Mouse (Mus musculus): ENCODE results near the gene Glrp1.

- TF ChIP-seq CTCF (IDR thresholded peaks at IDR 0.05; ENCODE audit: borderline replicate concordance, control insufficient read depth, extremely low read depth, insufficient read depth, low read length, poor library complexity) (no peak), POLR2A (IDR thresholded peaks at IDR 0.05; ENCODE audit: control insufficient read depth, extremely low read depth, insufficient read depth, low read length, poor library complexity) (no peak)
Measured at GRCm38 (mm10) chr1:88497407-88497806, 12.5 kb downstream of the Glrp1 start.
